ENCODE assay signal across 8 mouse cellular contexts in genomic region chr7:101933751-101934240, GRCm38 (mm10). TPM values are rescaled to one million over a fixed set of nuclear protein-coding genes. Genes with fewer than 3 reads are reported as not detected.
A peak's percentile ranks its signal among the peaks of the same experiment; 100 is the strongest.
DNase-seq lines count a peak whose midpoint lies in the region; ATAC-seq lines count a peak whose summit lies in the region.

Gene Lrrc51, minus strand, starts transcription at chr7:101933895.
Gene Numa1, plus strand, starts transcription at chr7:101934111.

- WGBS in lung, embryonic 16.5 days = under 1% methylated on average over 40 of the region's 40 CpGs

- H3K9me3 ChIP-seq in lung, embryonic 16.5 days (ENCODE audit: control insufficient read depth, low read length) = no peaks in the 10 kb centered on the region

- H3K27me3 ChIP-seq in lung, embryonic 16.5 days (ENCODE audit: control insufficient read depth, insufficient read depth, low read depth, low read length) = no peaks in the 10 kb centered on the region

- peak; percentile 97 for DNase-seq in MEL-GATA-1-ER (ENCODE audit: extremely low read depth, low read depth)
- DNase-seq in cerebellum, adult 8-10 months = peak; percentile 94
- peak; percentile 96 for DNase-seq in forelimb bud, embryonic 11.5 days (ENCODE audit: low read depth, low spot score)
- peak; percentile 96 for DNase-seq in layer of hippocampus, adult 9-10 months (ENCODE audit: low spot score)
- peak; percentile 88 for DNase-seq in ovary, postnatal 10 days (ENCODE audit: low spot score)
- DNase-seq in thymus, postnatal 10 days (ENCODE audit: low spot score in 2 of 2) = peak; percentile 93 to 94

- peak within 1 kb of the TSS; percentile 67 for H3K4me2 ChIP-seq in lung, embryonic 16.5 days (ENCODE audit: low read depth, low read length)

- peak within 1 kb of the TSS; percentile 93 for H3K27ac ChIP-seq in lung, embryonic 16.5 days (ENCODE audit: low read length)

- peak; percentile 98 to 99 for ATAC-seq in hematopoietic stem cell, adult 5-6 weeks (replicated peaks in 1 of 2; ENCODE audit: insufficient read depth in 1 of 2, low FRiP score in 2 of 2, low TSS enrichment in 1 of 2, low read depth in 1 of 2, poor library complexity in 2 of 2, severe bottlenecking in 2 of 2)
- peak; percentile 98 for ATAC-seq in lung, embryonic 16.5 days (ENCODE audit: low read depth)

- H3K9ac ChIP-seq in lung, embryonic 16.5 days (ENCODE audit: low read length) = peak within 1 kb of the TSS; percentile 93

- peak within 1 kb of the TSS; percentile 93 for H3K4me3 ChIP-seq in lung, embryonic 16.5 days (ENCODE audit: low read length)

- no peaks in the 10 kb centered on the region for H3K36me3 ChIP-seq in lung, embryonic 16.5 days (ENCODE audit: control insufficient read depth, insufficient read depth, low read length)

- H3K4me1 ChIP-seq in lung, embryonic 16.5 days (replicated peaks; ENCODE audit: control insufficient read depth, insufficient read depth, low read length) = peaks cover 16% of the 10 kb centered on the region

RNA-seq across cellular contexts. Expression of gene Lrrc51, which starts in this region (rescaled TPM):
- 2.4 and 3.2 TPM in 2 replicates for total RNA-seq in hematopoietic stem cell, adult 5-6 weeks (2017)
- 18.1 and 28.3 TPM in 2 replicates for polyA plus RNA-seq in lung, embryonic 16.5 days (2015; fragmentation: Nextera tagmentation; extraction: Ambion mirVana)

RNA-seq across cellular contexts. Expression of gene Numa1, which starts in this region (rescaled TPM):
- total RNA-seq in hematopoietic stem cell, adult 5-6 weeks (2017) = 315 and 392 TPM in 2 replicates
- polyA plus RNA-seq in lung, embryonic 16.5 days (2015; fragmentation: Nextera tagmentation; extraction: Ambion mirVana) = 66.7 and 73.7 TPM in 2 replicates

Comparison
In these comparisons a context has a peak if more than half of its experiments do, and no peak if none do; other contexts are left out.
1. Peak in every context shown above with its lines: DNase-seq, ATAC-seq, H3K4me3 ChIP-seq and H3K27ac ChIP-seq.